In genomic region chr19:40231825-40232541, GRCm38 (mm10) we compare ENCODE assay signal across 15 mouse cellular contexts. TPM values are rescaled to one million over a fixed set of nuclear protein-coding genes. Genes with fewer than 3 reads are reported as not detected.
A peak's percentile ranks its signal among the peaks of the same experiment; 100 is the strongest.
DNase-seq lines count a peak whose midpoint lies in the region; ATAC-seq and TF ChIP-seq lines count a peak whose summit lies in the region.
"Had no signal": no experiment of that assay in that cellular context is flagged by ENCODE, and none has a peak within 500 bp of the region (broad histone marks: within the 10 kb centered on the region; RNA-seq: fewer than 3 reads in every experiment).

No protein-coding gene starts in this region.

- 0 out of 2 replicates have a peak, but pooled peaks have one; percentile 57 for ATAC-seq in embryonic facial prominence, embryonic 12.5 days (ENCODE audit: insufficient number of reproducible peaks, insufficient read depth, low FRiP score, low TSS enrichment)
- no peak for ATAC-seq in lung, postnatal 0 days
- ATAC-seq in granulocyte monocyte progenitor cell, adult 5-6 weeks (replicated peaks; ENCODE audit: poor library complexity, severe bottlenecking): peak; percentile 27; the same call in 1 of the 2 replicates
- ATAC-seq: forebrain, embryonic 13.5 days had no signal

- no peaks in the 10 kb centered on the region for H3K36me3 ChIP-seq in embryonic facial prominence, embryonic 12.5 days
- H3K36me3 ChIP-seq in embryonic facial prominence, embryonic 10.5 days (replicated peaks): peaks cover 11% of the 10 kb centered on the region
- H3K36me3 ChIP-seq in lung, postnatal 0 days (ENCODE audit: insufficient read depth, low read length): no peaks in the 10 kb centered on the region
- peaks cover 45% of the 10 kb centered on the region for H3K36me3 ChIP-seq in small intestine, adult 2 months (ENCODE audit: control insufficient read depth, insufficient read depth, low read length)

- no peak overlapping the region for H3K4me3 ChIP-seq in embryonic facial prominence, embryonic 12.5 days
- H3K4me3 ChIP-seq in embryonic facial prominence, embryonic 10.5 days: no peak overlapping the region
- no peak overlapping the region for H3K4me3 ChIP-seq in lung, postnatal 0 days (ENCODE audit: low read depth, low read length)
- H3K4me3 ChIP-seq in small intestine, adult 2 months (ENCODE audit: low read depth, low read length): no peak overlapping the region
- H3K4me3 ChIP-seq: forebrain, embryonic 13.5 days; liver, embryonic 13.5 days had no signal

- TF ChIP-seq EP300 in lung, postnatal 0 days (IDR thresholded peaks at IDR 0.05): no peak

- no peaks in the 10 kb centered on the region; the same call in 1 of the 2 replicates for H3K4me1 ChIP-seq in embryonic facial prominence, embryonic 12.5 days
- no peaks in the 10 kb centered on the region for H3K4me1 ChIP-seq in embryonic facial prominence, embryonic 10.5 days
- H3K4me1 ChIP-seq in lung, postnatal 0 days (ENCODE audit: insufficient read depth, low read depth, low read length): no peaks in the 10 kb centered on the region
- H3K4me1 ChIP-seq in small intestine, adult 2 months (ENCODE audit: control insufficient read depth, insufficient read depth, insufficient read length, low read length): no peaks in the 10 kb centered on the region
- H3K4me1 ChIP-seq: forebrain, embryonic 13.5 days had no signal

- H3K9ac ChIP-seq in embryonic facial prominence, embryonic 12.5 days: no peak overlapping the region
- no peak overlapping the region for H3K9ac ChIP-seq in lung, postnatal 0 days (replicated peaks; ENCODE audit: low read depth)
- H3K9ac ChIP-seq: forebrain, embryonic 13.5 days; liver, embryonic 13.5 days had no signal

- no peak overlapping the region for H3K27ac ChIP-seq in embryonic facial prominence, embryonic 12.5 days
- H3K27ac ChIP-seq in embryonic facial prominence, embryonic 10.5 days (replicated peaks): no peak overlapping the region
- H3K27ac ChIP-seq in lung, postnatal 0 days (ENCODE audit: low read length): no peak overlapping the region
- H3K27ac ChIP-seq in small intestine, adult 2 months (ENCODE audit: insufficient read depth, low read depth, low read length): 0 out of 2 replicates have a peak overlapping the region, but pooled peaks have one; percentile 4
- H3K27ac ChIP-seq: forebrain, embryonic 13.5 days; liver, embryonic 13.5 days had no signal

- H3K27me3 ChIP-seq in embryonic facial prominence, embryonic 12.5 days: no peaks in the 10 kb centered on the region
- no peaks in the 10 kb centered on the region for H3K27me3 ChIP-seq in embryonic facial prominence, embryonic 10.5 days (replicated peaks; ENCODE audit: low read depth, poor library complexity, severe bottlenecking)
- H3K27me3 ChIP-seq in lung, postnatal 0 days (replicated peaks; ENCODE audit: insufficient read depth, low read length): no peaks in the 10 kb centered on the region
- H3K27me3 ChIP-seq in small intestine, adult 2 months (ENCODE audit: control insufficient read depth, insufficient read depth, low read length): no peaks in the 10 kb centered on the region
- H3K27me3 ChIP-seq: forebrain, embryonic 13.5 days; liver, embryonic 13.5 days had no signal

- intact Hi-C loops in heart, postnatal 36 days (cut with DNase I): loop anchor here (10.0 kb wide), 1 partner anchor 313 kb away; no protein-coding TSS in a partner anchor

- H3K9me3 ChIP-seq in embryonic facial prominence, embryonic 12.5 days: no peaks in the 10 kb centered on the region
- H3K9me3 ChIP-seq in embryonic facial prominence, embryonic 10.5 days: no peaks in the 10 kb centered on the region
- H3K9me3 ChIP-seq in lung, postnatal 0 days (ENCODE audit: low read length): no peaks in the 10 kb centered on the region
- H3K9me3 ChIP-seq: forebrain, embryonic 13.5 days; liver, embryonic 13.5 days had no signal

- TF ChIP-seq POLR2A in small intestine, adult 2 months (IDR thresholded peaks at IDR 0.05; ENCODE audit: low read depth, low read length): no peak

- TF ChIP-seq CTCF in lung, postnatal 0 days (IDR thresholded peaks at IDR 0.05): peak; percentile 48
- TF ChIP-seq CTCF in small intestine, adult 2 months (IDR thresholded peaks at IDR 0.05; ENCODE audit: extremely low read depth, insufficient read length, insufficient replicate concordance, low read depth, low read length): peak; percentile 36; the same call in 1 of the 2 replicates

- 72% methylated on average over 7 of the region's 7 CpGs for WGBS in embryonic facial prominence, embryonic 12.5 days
- 76% methylated on average over 7 of the region's 7 CpGs for WGBS in embryonic facial prominence, embryonic 10.5 days
- WGBS in lung, postnatal 0 days: 76% methylated on average over 7 of the region's 7 CpGs
- 33% methylated on average over 7 of the region's 7 CpGs for WGBS in small intestine, adult 2 months

- no peak overlapping the region for H3K4me2 ChIP-seq in embryonic facial prominence, embryonic 12.5 days (replicated peaks)
- no peak overlapping the region for H3K4me2 ChIP-seq in lung, postnatal 0 days (replicated peaks; ENCODE audit: low read depth, low read length)
- H3K4me2 ChIP-seq: forebrain, embryonic 13.5 days; liver, embryonic 13.5 days had no signal

- no peak for DNase-seq in embryonic facial prominence, embryonic 10.5 days (ENCODE audit: low spot score)
- DNase-seq in lung, postnatal 0 days (ENCODE audit: low spot score): peak; percentile 24
- no peak for DNase-seq in lung, postnatal 4 days
- DNase-seq in heart, postnatal 36 days: no peak
- DNase-seq in spleen, postnatal 14 days (ENCODE audit: low spot score in 2 of 2): no peak
- DNase-seq: adrenal gland, adult 8-10 months; cerebellum, postnatal 25 days; layer of hippocampus, adult 9-11 months; liver, embryonic 13.5 days; right cerebral cortex, postnatal 4 days had no signal

RNA-seq across cellular contexts. Expression of gene Pdlim1, which starts 39.7 kb away (rescaled TPM):
- 105 TPM in 2 replicates for polyA plus RNA-seq in embryonic facial prominence, embryonic 12.5 days (2016; fragmentation: Nextera tagmentation; extraction: Ambion mirVana)
- polyA plus RNA-seq in embryonic facial prominence, embryonic 10.5 days (2016; fragmentation: Nextera tagmentation; extraction: Ambion mirVana): 122 and 133 TPM in 2 replicates
- 139 and 147 TPM in 2 replicates for polyA plus RNA-seq in lung, postnatal 0 days (2015; fragmentation: Nextera tagmentation; extraction: Ambion mirVana)
- total RNA-seq in granulocyte monocyte progenitor cell, adult 5-6 weeks (2014; fragmentation: Nextera tagmentation): 22.7 and 52.6 TPM in 2 replicates
- total RNA-seq in granulocyte monocyte progenitor cell, adult 5-6 weeks (2017): 18.3 and 41.9 TPM in 2 replicates
- polyA plus RNA-seq in small intestine, adult 2 months (2012; rRNA removed): 92.8 and 353 TPM in 2 replicates
- total RNA-seq in heart, postnatal 36 days (2021): 100 to 1,000 TPM; 148 to 150 TPM

RNA-seq across cellular contexts. Expression of gene Cyp2c70, which starts 44.9 kb away (rescaled TPM):
- not detected in 2 replicates for polyA plus RNA-seq in embryonic facial prominence, embryonic 12.5 days (2016; fragmentation: Nextera tagmentation; extraction: Ambion mirVana)
- not detected in 2 replicates for polyA plus RNA-seq in embryonic facial prominence, embryonic 10.5 days (2016; fragmentation: Nextera tagmentation; extraction: Ambion mirVana)
- polyA plus RNA-seq in lung, postnatal 0 days (2015; fragmentation: Nextera tagmentation; extraction: Ambion mirVana): not detected in 2 replicates
- not detected in 2 replicates for total RNA-seq in granulocyte monocyte progenitor cell, adult 5-6 weeks (2014; fragmentation: Nextera tagmentation)
- not detected in 2 replicates for total RNA-seq in granulocyte monocyte progenitor cell, adult 5-6 weeks (2017)
- polyA plus RNA-seq in small intestine, adult 2 months (2012; rRNA removed): not detected in 2 replicates
- under 1 TPM in 1 of 2 experiments, not detected in 1; 0.14 TPM for total RNA-seq in heart, postnatal 36 days (2021)
- polyA plus RNA-seq: forebrain, embryonic 13.5 days; heart, embryonic 16.5 days had no signal
